Mouse (Mus musculus) hindbrain, postnatal 0 days (tissue): ENCODE measurements around the gene Aldh3b3. TPM values are rescaled to one million over a fixed set of nuclear protein-coding genes. Genes with fewer than 3 reads are reported as not detected.
A peak's percentile ranks its signal among the peaks of the same experiment; 100 is the strongest.

Source experiments
- ATAC-seq: fragments of 200-750 bp; cut with Nextera tagmentation; 2 replicates; pipeline ENCODE4 v1.8.0; 2017; ENCODE audit warnings: mild to moderate bottlenecking, moderate TSS enrichment, moderate library complexity
- DNase-seq: peaks from one replicate; pipeline ENCODE4 v3.0.0-alpha.2; 2015; ENCODE audit warnings: low spot score
- H3K27ac ChIP-seq: fragments of 300-500 bp; sonication (generic); 2 replicates; pipeline ENCODE4 v1.5.1; 2014; ENCODE audit warnings: mild to moderate bottlenecking
- H3K27me3 ChIP-seq: fragments of 300-500 bp; sonication (generic); 2 replicates; pipeline ENCODE4 v1.6.1; 2014; ENCODE audit warnings: low read length, mixed read lengths; ENCODE audit not compliant: insufficient read depth
- H3K36me3 ChIP-seq: fragments of 300-500 bp; sonication (generic); 2 replicates; pipeline ENCODE4 v1.6.1; 2014; ENCODE audit warnings: low read length, mixed read lengths; ENCODE audit not compliant: insufficient read depth
- H3K4me1 ChIP-seq: fragments of 300-500 bp; sonication (generic); 2 replicates; pipeline ENCODE4 v1.6.1; 2014; ENCODE audit warnings: antibody characterized with exemption, low read length, mixed read lengths; ENCODE audit not compliant: insufficient read depth
- H3K4me2 ChIP-seq: fragments of 300-500 bp; sonication (generic); 2 replicates; pipeline ENCODE4 v1.6.1; 2014; ENCODE audit warnings: low read depth, mild to moderate bottlenecking, low read length, moderate library complexity, mixed read lengths
- H3K4me3 ChIP-seq: fragments of 300-500 bp; sonication (generic); 2 replicates; pipeline ENCODE4 v1.5.1; 2014; ENCODE audit warnings: low read length
- H3K9ac ChIP-seq: fragments of 300-500 bp; sonication (generic); replicated peaks from 2 replicates; pipeline ENCODE4 v1.6.1; 2014; ENCODE audit warnings: mild to moderate bottlenecking, low read length, moderate library complexity, mixed read lengths
- H3K9me3 ChIP-seq: fragments of 300-500 bp; sonication (generic); 2 replicates; pipeline ENCODE4 v1.6.1; 2016; ENCODE audit warnings: low read length, mixed read lengths
- CTCF ChIP-seq: IDR thresholded peaks from 2 replicates; pipeline ENCODE4 v1.5.1; 2016; ENCODE audit warnings: antibody characterized with exemption, control low read depth, low read depth
- WGBS: fragments of 180-500 bp; shearing (Covaris S2); extraction: QIAGEN DNeasy Blood & Tissue Kit; methylation state at CpG from one replicate; pipeline ENCODE4 v1.1.7; 2014; 5-methylcytosine and 5-hydroxymethylcytosine counted together
- polyA plus RNA-seq: library from polyadenylated mRNA; unstranded; fragments of >200 nt; fragmentation: Nextera tagmentation; extraction: Ambion mirVana; gene quantifications from 2 replicates; pipeline ENCODE4 v1.2.1, GENCODE M21; 2015
- total RNA-seq: library from RNA; depleted of rRNA; stranded (reverse); fragments of >200 nt; gene quantifications from 2 replicates; pipeline ENCODE4 v1.2.3, GENCODE M21; 2014

The Aldh3b3 gene
- total and polyA plus RNA-seq, 2 experiments from 2014 or later: not detected

- no peak for TF ChIP-seq CTCF
- peak; percentile 50 for DNase-seq
- no peaks in the 10 kb centered on the region for H3K36me3 ChIP-seq
- ATAC-seq: peak; percentile 78
- no peak within 1 kb of the TSS for H3K27ac ChIP-seq
- peak within 1 kb of the TSS; percentile 36 for H3K4me3 ChIP-seq
- H3K9me3 ChIP-seq: no peaks in the 10 kb centered on the region
- peak within 1 kb of the TSS; percentile 39 for H3K9ac ChIP-seq
- H3K4me2 ChIP-seq: peak within 1 kb of the TSS; percentile 78
- WGBS: 7% methylated on average over 42 of the region's 42 CpGs
- H3K27me3 ChIP-seq: no peaks in the 10 kb centered on the region
- 0 out of 2 replicates have a peak, but pooled peaks cover 15% of the 10 kb centered on the region for H3K4me1 ChIP-seq
These were observed 23.2 kb upstream of the Aldh3b3 start, which contains the start of gene Unc93b1 for GRCm38 (mm10) chr19:3935032-3935895. TSS of gene Unc93b1 (plus strand) at chr19:3935186.

GRCm38 (mm10) chr19:3935896-3936850, 22.3 kb upstream of the Aldh3b3 start:
- 9% methylated on average over 22 of the region's 22 CpGs for WGBS
- no peaks in the 10 kb centered on the region for H3K27me3 ChIP-seq
- no peak overlapping the region for H3K27ac ChIP-seq
- H3K4me3 ChIP-seq: peak overlapping the region; percentile 36
- peak overlapping the region; percentile 39 for H3K9ac ChIP-seq
- no peak for TF ChIP-seq CTCF
- H3K9me3 ChIP-seq: no peaks in the 10 kb centered on the region
- peak; percentile 26 for DNase-seq
- no peaks in the 10 kb centered on the region for H3K36me3 ChIP-seq
- 0 out of 2 replicates have a peak, but pooled peaks cover 8% of the 10 kb centered on the region for H3K4me1 ChIP-seq
- H3K4me2 ChIP-seq: peak overlapping the region; percentile 78
- ATAC-seq: peak; percentile 50; the same call in 1 of the 2 replicates

GRCm38 (mm10) chr19:3942315-3942714, 16.1 kb upstream of the Aldh3b3 start:
- no peak overlapping the region for H3K27ac ChIP-seq
- DNase-seq (no peak), ATAC-seq (no peak)
- H3K27me3 ChIP-seq: no peaks in the 10 kb centered on the region
- no peak for TF ChIP-seq CTCF
- H3K9ac ChIP-seq: no peak overlapping the region
- H3K9me3 ChIP-seq: no peaks in the 10 kb centered on the region
- no peak overlapping the region for H3K4me2 ChIP-seq
- 90% methylated on average over 7 of the region's 7 CpGs for WGBS
- no peaks in the 10 kb centered on the region for H3K4me1 ChIP-seq
- no peaks in the 10 kb centered on the region for H3K36me3 ChIP-seq
- H3K4me3 ChIP-seq: no peak overlapping the region

GRCm38 (mm10) chr19:3942986-3943735, 15.3 kb upstream of the Aldh3b3 start:
- WGBS: 29% methylated on average over 27 of the region's 27 CpGs
- Histone ChIP-seq H3K4me3 (no peak overlapping the region), H3K4me2 (0 out of 2 replicates have a peak overlapping the region, but pooled peaks have one; percentile 21), H3K27me3 (no peaks in the 10 kb centered on the region), H3K9ac (0 out of 2 replicates have a peak overlapping the region, but pooled peaks have one; percentile 28), H3K27ac (no peak overlapping the region), H3K36me3 (no peaks in the 10 kb centered on the region), H3K4me1 (no peaks in the 10 kb centered on the region), H3K9me3 (no peaks in the 10 kb centered on the region)
- DNase-seq (no peak), ATAC-seq (no peak)
- no peak for TF ChIP-seq CTCF

- no peak for TF ChIP-seq CTCF
- Histone ChIP-seq H3K27me3 (no peaks in the 10 kb centered on the region), H3K4me1 (no peaks in the 10 kb centered on the region), H3K27ac (no peak overlapping the region), H3K4me3 (no peak overlapping the region), H3K36me3 (no peaks in the 10 kb centered on the region), H3K9me3 (no peaks in the 10 kb centered on the region), H3K4me2 (no peak overlapping the region), H3K9ac (no peak overlapping the region)
- DNase-seq (no peak), ATAC-seq (no peak)
- 32% methylated on average over 10 of the region's 10 CpGs for WGBS
These were observed 12.4 kb upstream of the Aldh3b3 start for GRCm38 (mm10) chr19:3945872-3946564.
